Comparison of ENCODE assay signal across 13 mouse cellular contexts in genomic region chr13:52778848-52779247, GRCm38 (mm10).
"Had no signal": no experiment of that assay in that cellular context is flagged by ENCODE, and none has a peak within 500 bp of the region (broad histone marks: within the 10 kb centered on the region; RNA-seq: fewer than 3 reads in every experiment).

No protein-coding gene starts in this region.

- H3K27ac ChIP-seq: liver, embryonic 14.5 days; lung, embryonic 15.5 days; midbrain, embryonic 10.5 days; midbrain, embryonic 15.5 days; neural tube, embryonic 12.5 days; stomach, embryonic 15.5 days had no signal

- H3K36me3 ChIP-seq: lung, embryonic 15.5 days; midbrain, embryonic 10.5 days; midbrain, embryonic 15.5 days; neural tube, embryonic 12.5 days; stomach, embryonic 15.5 days had no signal

- ATAC-seq: midbrain, embryonic 15.5 days had no signal

- H3K9ac ChIP-seq: liver, embryonic 14.5 days; lung, embryonic 15.5 days; midbrain, embryonic 15.5 days; neural tube, embryonic 12.5 days; stomach, embryonic 15.5 days had no signal

- H3K27me3 ChIP-seq: lung, embryonic 15.5 days; midbrain, embryonic 15.5 days; neural tube, embryonic 12.5 days; stomach, embryonic 15.5 days had no signal

- H3K4me1 ChIP-seq: midbrain, embryonic 10.5 days; neural tube, embryonic 12.5 days had no signal

- DNase-seq: kidney, adult 11 months; kidney, postnatal 10 days; lung, postnatal 4 days; retina, postnatal 1 day; right cerebral cortex, postnatal 4 days; thymus, adult 2 months; thymus, postnatal 25 days had no signal

- H3K4me2 ChIP-seq: lung, embryonic 15.5 days; midbrain, embryonic 15.5 days; neural tube, embryonic 12.5 days; stomach, embryonic 15.5 days had no signal

- H3K4me3 ChIP-seq: lung, embryonic 15.5 days; midbrain, embryonic 10.5 days; midbrain, embryonic 15.5 days; neural tube, embryonic 12.5 days; stomach, embryonic 15.5 days had no signal

- H3K9me3 ChIP-seq: lung, embryonic 15.5 days; midbrain, embryonic 10.5 days; midbrain, embryonic 15.5 days; neural tube, embryonic 12.5 days; stomach, embryonic 15.5 days had no signal
